Mouse (Mus musculus) CH12.LX (cell line): ENCODE results near the gene Tmem104.

Experiments used
- E2F4 ChIP-seq: IDR thresholded peaks from 2 replicates; pipeline ENCODE4 v1.6.1; 2011; ENCODE audit warnings: low read depth, low read length, improper control_type of control experiment; ENCODE audit not compliant: insufficient replicate concordance
- ELF1 ChIP-seq: IDR thresholded peaks from 2 replicates; pipeline ENCODE4 v1.6.1; 2014; ENCODE audit warnings: low read depth, mild to moderate bottlenecking, inconsistent platforms, low read length, improper control_type of control experiment
- EP300 ChIP-seq: IDR thresholded peaks from 2 replicates; pipeline ENCODE4 v1.6.1; 2011; ENCODE audit warnings: low read length, improper control_type of control experiment

GRCm38 (mm10) chr11:115164976-115165374 lies 22.3 kb upstream of the Tmem104 start:
- no peak for TF ChIP-seq EP300
- no peak for TF ChIP-seq E2F4
- no peak for TF ChIP-seq ELF1
